Mouse (Mus musculus): ENCODE measurements at regions not wholly inside any gene's neighbourhood (a gene's known extent, or its start where the extent isn't known, plus 50 kb on each side); places are given as distances from the start of the nearest gene placed in this dataset.

DNA sequence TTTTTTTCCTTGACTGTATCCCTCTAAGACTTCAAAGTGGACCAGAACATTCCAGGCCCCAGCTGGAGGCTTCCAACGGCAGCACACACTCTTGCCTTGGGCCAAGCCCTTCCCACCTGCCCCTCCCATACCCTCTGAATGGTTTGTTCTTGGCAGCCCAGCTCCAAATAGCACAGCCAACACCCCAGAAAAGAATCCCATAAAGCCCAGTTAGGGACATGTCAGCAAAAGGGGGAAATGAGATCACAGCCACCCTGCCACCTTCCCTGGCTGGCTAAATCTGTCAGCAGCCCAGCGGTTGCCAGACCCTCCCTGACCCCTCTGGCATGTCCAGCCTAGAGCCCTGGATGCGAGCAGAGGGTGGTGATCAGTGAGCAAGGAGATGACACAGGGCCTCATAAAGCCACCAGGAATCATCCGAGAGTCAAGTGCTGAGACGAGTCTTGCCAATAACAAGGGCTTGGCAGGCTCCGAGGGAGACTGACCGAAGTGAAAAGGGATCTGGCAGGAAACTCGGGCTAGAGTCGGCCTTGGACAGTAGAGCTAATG lies 258.8 kb downstream of the Rplp1 start:
- TF ChIP-seq POLR2AphosphoS5 (IDR thresholded peaks at IDR 0.05; ENCODE audit: insufficient replicate concordance, low read depth, low read length) (no peak), CTCF (IDR thresholded peaks at IDR 0.05; ENCODE audit: low read depth, low read length) (no peak), GATA2 (IDR thresholded peaks at IDR 0.05; ENCODE audit: borderline replicate concordance, low read depth, low read length) (no peak), GATA1 (IDR thresholded peaks at IDR 0.05; ENCODE audit: borderline replicate concordance, low read length) (no peak), TAL1 (conservative IDR thresholded peaks at IDR 0.05; ENCODE audit: low read depth, low read length) (no peak)
- H3K4me3 ChIP-seq (ENCODE audit: low read depth, low read length): no peak overlapping the region
- no peaks in the 10 kb centered on the region for H3K4me1 ChIP-seq (ENCODE audit: insufficient read depth, low read depth, low read length)
- H3K27me3 ChIP-seq (ENCODE audit: insufficient read depth, low read length): peaks cover 4% of the 10 kb centered on the region
- ATAC-seq (ENCODE audit: extremely low read depth, insufficient number of reproducible peaks, low FRiP score, poor library complexity, severe bottlenecking) (no peak), DNase-seq (ENCODE audit: low spot score) (no peak)
- no peaks in the 10 kb centered on the region for H3K9me3 ChIP-seq (replicated peaks)
- no peaks in the 10 kb centered on the region for H3K36me3 ChIP-seq (replicated peaks)

DNA sequence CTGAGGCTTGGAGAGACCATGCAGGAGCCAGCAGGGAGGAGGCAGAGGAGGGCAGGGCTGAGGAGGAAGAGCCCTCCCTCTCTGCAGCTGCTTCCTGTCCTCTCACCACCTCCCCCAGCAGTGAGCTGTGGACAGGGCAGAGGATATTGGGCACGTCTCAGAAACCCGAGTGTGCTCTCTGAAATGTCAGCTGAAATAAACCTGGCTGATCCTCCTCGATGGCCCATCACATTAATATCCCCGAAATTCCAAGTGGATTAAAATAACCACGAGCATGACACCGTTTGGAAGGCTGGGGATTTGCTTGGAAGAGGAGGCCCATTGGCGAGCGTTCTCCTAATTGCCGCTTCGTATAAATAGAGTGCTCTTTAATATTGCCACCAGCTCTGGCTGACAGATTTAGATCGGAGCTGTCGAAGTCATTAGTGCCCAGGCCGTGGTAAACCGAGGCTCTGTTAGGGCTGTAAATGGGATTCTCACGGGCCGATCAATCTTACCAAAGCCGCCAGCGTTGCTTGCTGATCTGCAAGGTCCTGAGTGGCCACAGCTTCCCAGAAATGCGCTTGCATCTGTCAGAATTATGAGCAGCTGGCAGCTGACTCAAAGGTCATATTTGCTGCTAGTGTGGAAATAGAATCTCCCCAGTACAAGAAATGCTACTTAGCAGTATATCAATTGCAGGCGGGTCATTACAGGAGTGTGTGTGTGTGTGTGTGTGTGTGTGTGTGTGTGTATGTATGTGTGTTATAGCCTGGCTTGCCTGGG lies 268.5 kb downstream of the Rplp1 start:
- no peak for TF ChIP-seq GATA1 (IDR thresholded peaks at IDR 0.05; ENCODE audit: borderline replicate concordance, low read length)
- no peak for TF ChIP-seq TAL1 (conservative IDR thresholded peaks at IDR 0.05; ENCODE audit: low read depth, low read length)
- Histone ChIP-seq H3K4me3 (ENCODE audit: low read depth, low read length) (no peak overlapping the region), H3K9me3 (replicated peaks) (no peaks in the 10 kb centered on the region), H3K4me1 (ENCODE audit: insufficient read depth, low read depth, low read length) (no peaks in the 10 kb centered on the region), H3K36me3 (replicated peaks) (no peaks in the 10 kb centered on the region), H3K27me3 (ENCODE audit: insufficient read depth, low read length) (0 out of 2 replicates have a peak, but pooled peaks cover 2% of the 10 kb centered on the region)
- ATAC-seq (ENCODE audit: extremely low read depth, insufficient number of reproducible peaks, low FRiP score, poor library complexity, severe bottlenecking): no peak
- DNase-seq (ENCODE audit: low spot score): no peak

DNA sequence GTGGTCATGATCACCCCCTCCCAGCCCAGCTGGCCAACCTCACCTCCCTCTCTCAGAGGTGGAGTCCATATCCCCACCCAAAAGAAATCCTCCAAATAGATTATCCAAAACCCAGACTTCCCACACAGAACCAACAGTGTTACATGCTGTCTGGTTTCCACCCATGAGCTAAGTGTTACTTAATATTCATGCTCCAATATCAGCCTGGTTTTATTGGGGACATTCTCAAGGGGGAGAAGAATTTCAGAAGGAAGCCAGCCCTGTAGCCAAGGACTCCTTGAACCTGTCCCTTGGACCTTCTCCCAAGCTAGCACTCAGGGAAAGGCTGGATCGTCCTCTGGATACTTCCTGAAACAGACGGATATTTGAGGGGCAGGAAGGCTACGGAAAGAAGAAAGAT lies 268.6 kb downstream of the Tle3 start:
- no peak for ATAC-seq (ENCODE audit: extremely low read depth, insufficient number of reproducible peaks, low FRiP score, poor library complexity, severe bottlenecking)
- Histone ChIP-seq H3K4me1 (ENCODE audit: insufficient read depth, low read depth, low read length) (no peaks in the 10 kb centered on the region), H3K27me3 (ENCODE audit: insufficient read depth, low read length) (0 out of 2 replicates have a peak, but pooled peaks cover 3% of the 10 kb centered on the region), H3K36me3 (replicated peaks) (no peaks in the 10 kb centered on the region), H3K4me3 (ENCODE audit: low read depth, low read length) (no peak overlapping the region), H3K9me3 (replicated peaks) (no peaks in the 10 kb centered on the region)
- TF ChIP-seq POLR2AphosphoS5 (IDR thresholded peaks at IDR 0.05; ENCODE audit: insufficient replicate concordance, low read depth, low read length) (no peak), TAL1 (conservative IDR thresholded peaks at IDR 0.05; ENCODE audit: low read depth, low read length) (no peak), CTCF (IDR thresholded peaks at IDR 0.05; ENCODE audit: low read depth, low read length) (no peak), GATA2 (IDR thresholded peaks at IDR 0.05; ENCODE audit: borderline replicate concordance, low read depth, low read length) (no peak), GATA1 (IDR thresholded peaks at IDR 0.05; ENCODE audit: borderline replicate concordance, low read length) (no peak)
- no peak for DNase-seq (ENCODE audit: low spot score)

DNA sequence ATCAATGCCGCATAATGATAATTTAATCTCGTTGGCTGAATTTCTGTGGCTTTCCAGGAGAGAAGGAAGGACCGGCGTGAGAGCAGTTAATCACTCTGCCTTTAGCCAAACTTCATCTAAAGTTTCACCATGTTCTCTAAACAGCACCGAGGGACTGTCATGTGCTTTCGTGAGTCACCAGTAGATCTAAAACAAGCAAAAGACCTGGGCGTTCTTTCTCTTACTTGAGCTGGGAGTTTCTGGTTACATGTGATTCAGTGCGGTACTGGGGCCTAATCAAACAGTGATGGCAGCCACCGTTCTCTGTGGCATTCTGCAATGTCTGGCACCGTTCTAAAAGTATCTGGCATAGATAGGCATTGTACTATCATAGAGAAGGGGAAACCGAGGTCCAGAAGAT lies 266.7 kb downstream of the Tle3 start:
- TF ChIP-seq POLR2AphosphoS5 (IDR thresholded peaks at IDR 0.05; ENCODE audit: insufficient replicate concordance, low read depth, low read length): no peak
- no peak for TF ChIP-seq CTCF (IDR thresholded peaks at IDR 0.05; ENCODE audit: low read depth, low read length)
- TF ChIP-seq GATA1 (IDR thresholded peaks at IDR 0.05; ENCODE audit: borderline replicate concordance, low read length): no peak
- no peak for TF ChIP-seq TAL1 (conservative IDR thresholded peaks at IDR 0.05; ENCODE audit: low read depth, low read length)
- no peak for TF ChIP-seq GATA2 (IDR thresholded peaks at IDR 0.05; ENCODE audit: borderline replicate concordance, low read depth, low read length)
- Histone ChIP-seq H3K9me3 (replicated peaks) (no peaks in the 10 kb centered on the region), H3K4me1 (ENCODE audit: insufficient read depth, low read depth, low read length) (no peaks in the 10 kb centered on the region), H3K4me3 (ENCODE audit: low read depth, low read length) (no peak overlapping the region), H3K27me3 (ENCODE audit: insufficient read depth, low read length) (peaks cover 3% of the 10 kb centered on the region; the same call in 1 of the 2 replicates), H3K36me3 (replicated peaks) (no peaks in the 10 kb centered on the region)
- no peak for ATAC-seq (ENCODE audit: extremely low read depth, insufficient number of reproducible peaks, low FRiP score, poor library complexity, severe bottlenecking)
- DNase-seq (ENCODE audit: low spot score): no peak

DNA sequence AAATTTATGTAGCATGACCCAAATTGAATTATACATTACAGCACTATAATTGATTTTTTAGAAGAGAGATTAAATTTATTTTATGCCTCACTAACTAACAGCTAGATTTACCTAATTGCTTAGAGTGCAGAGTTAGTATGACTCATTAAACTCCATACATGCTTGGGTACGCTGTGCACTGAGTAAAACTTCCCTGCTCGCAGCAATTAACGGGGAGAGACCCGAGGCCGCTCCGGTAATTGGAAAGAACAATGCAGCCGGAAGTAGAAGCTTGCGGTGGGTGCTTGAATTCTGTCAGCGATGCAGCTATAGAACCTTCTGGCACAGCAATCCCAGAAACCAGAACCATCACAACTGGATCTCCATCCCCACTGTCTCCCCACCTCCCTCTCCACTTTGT lies 261.8 kb downstream of the Tle3 start:
- H3K4me1 ChIP-seq (ENCODE audit: insufficient read depth, low read depth, low read length): no peaks in the 10 kb centered on the region
- H3K36me3 ChIP-seq (replicated peaks): no peaks in the 10 kb centered on the region
- DNase-seq (ENCODE audit: low spot score) (no peak), ATAC-seq (ENCODE audit: extremely low read depth, insufficient number of reproducible peaks, low FRiP score, poor library complexity, severe bottlenecking) (no peak)
- no peaks in the 10 kb centered on the region for H3K9me3 ChIP-seq (replicated peaks)
- no peak overlapping the region for H3K4me3 ChIP-seq (ENCODE audit: low read depth, low read length)
- peaks cover 3% of the 10 kb centered on the region; the same call in 1 of the 2 replicates for H3K27me3 ChIP-seq (ENCODE audit: insufficient read depth, low read length)
- TF ChIP-seq POLR2AphosphoS5 (IDR thresholded peaks at IDR 0.05; ENCODE audit: insufficient replicate concordance, low read depth, low read length) (no peak), GATA2 (IDR thresholded peaks at IDR 0.05; ENCODE audit: borderline replicate concordance, low read depth, low read length) (no peak), GATA1 (IDR thresholded peaks at IDR 0.05; ENCODE audit: borderline replicate concordance, low read length) (no peak), CTCF (IDR thresholded peaks at IDR 0.05; ENCODE audit: low read depth, low read length) (no peak), TAL1 (conservative IDR thresholded peaks at IDR 0.05; ENCODE audit: low read depth, low read length) (no peak)

DNA sequence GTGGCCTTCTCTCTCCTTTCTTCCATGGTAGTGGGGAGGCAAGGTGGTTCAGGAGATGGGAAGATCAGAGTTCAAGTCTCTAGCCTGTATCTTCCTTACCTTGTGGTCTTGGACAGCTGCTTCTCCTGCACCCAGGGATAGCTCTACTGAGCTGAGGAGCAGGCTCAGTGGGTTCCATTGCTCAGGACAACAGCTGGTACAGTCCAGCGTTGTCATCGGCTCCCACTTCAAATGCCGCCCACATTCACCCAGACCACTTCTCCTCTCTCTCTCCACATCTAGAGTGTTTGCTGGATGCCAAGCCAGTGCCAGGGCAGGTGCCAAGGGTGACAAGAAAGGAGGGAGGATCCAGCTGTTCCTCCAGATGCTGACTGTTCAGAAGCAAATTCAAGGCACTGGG lies 260.4 kb downstream of the Tle3 start:
- DNase-seq (ENCODE audit: low spot score): no peak
- Histone ChIP-seq H3K4me3 (ENCODE audit: low read depth, low read length) (no peak overlapping the region), H3K36me3 (replicated peaks) (no peaks in the 10 kb centered on the region), H3K9me3 (replicated peaks) (no peaks in the 10 kb centered on the region), H3K27me3 (ENCODE audit: insufficient read depth, low read length) (no peaks in the 10 kb centered on the region; the same call in 1 of the 2 replicates), H3K4me1 (ENCODE audit: insufficient read depth, low read depth, low read length) (no peaks in the 10 kb centered on the region)
- no peak for TF ChIP-seq TAL1 (conservative IDR thresholded peaks at IDR 0.05; ENCODE audit: low read depth, low read length)
- TF ChIP-seq GATA2 (IDR thresholded peaks at IDR 0.05; ENCODE audit: borderline replicate concordance, low read depth, low read length): no peak
- TF ChIP-seq CTCF (IDR thresholded peaks at IDR 0.05; ENCODE audit: low read depth, low read length): no peak
- TF ChIP-seq POLR2AphosphoS5 (IDR thresholded peaks at IDR 0.05; ENCODE audit: insufficient replicate concordance, low read depth, low read length): no peak
- no peak for TF ChIP-seq GATA1 (IDR thresholded peaks at IDR 0.05; ENCODE audit: borderline replicate concordance, low read length)
- ATAC-seq (ENCODE audit: extremely low read depth, insufficient number of reproducible peaks, low FRiP score, poor library complexity, severe bottlenecking): no peak

All from G1E (cell line).